Mouse (Mus musculus): ENCODE measurements around the gene Aldoart1. TPM values are rescaled to one million over a fixed set of nuclear protein-coding genes. Genes with fewer than 3 reads are reported as not detected.

Aldoart1 gene
- polyA plus RNA-seq (2015; fragmentation: Nextera tagmentation; extraction: Ambion mirVana), result not detected in 2 replicates

DNA sequence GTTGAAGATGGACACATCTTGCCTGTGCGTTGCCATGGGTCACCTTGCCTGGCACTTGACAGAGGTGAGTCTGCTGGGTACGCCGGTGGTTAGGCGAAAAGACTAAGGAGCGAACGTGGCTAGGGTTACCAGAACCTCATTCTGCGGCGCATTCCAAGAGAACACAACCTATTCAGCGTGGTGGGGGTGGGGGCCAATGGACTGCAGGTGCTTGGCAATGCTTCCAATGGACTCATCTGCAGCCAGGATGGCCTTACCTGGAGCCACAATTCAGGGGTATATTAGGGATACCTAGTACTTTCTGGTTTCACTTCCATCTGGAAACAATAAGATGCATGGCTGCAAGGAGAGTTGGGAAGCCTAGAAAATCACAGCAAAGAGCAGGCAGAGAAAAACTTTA, at the start of gene Aldoart1:
TSS of gene Aldoart1 (minus strand) at position 101 of the 400 bp plus-strand sequence.
- no peak for ATAC-seq (ENCODE audit: insufficient number of reproducible peaks, insufficient read depth, low FRiP score, low TSS enrichment, low read depth)

GRCm38 (mm10) chr4:72901566-72901965, 49.1 kb upstream of the Aldoart1 start:
- 61% methylated on average over 1 of the region's 1 CpGs for WGBS
- ATAC-seq (ENCODE audit: insufficient number of reproducible peaks, insufficient read depth, low FRiP score, low TSS enrichment, low read depth), result no peak
- no peak overlapping the region for H3K4me2 ChIP-seq

More for the DNA sequence above, at the start of gene Aldoart1:
- Histone ChIP-seq H3K36me3 (no peaks in the 10 kb centered on the region), H3K4me1 (no peaks in the 10 kb centered on the region), H3K9me3 (no peaks in the 10 kb centered on the region), H3K27ac (no peak within 1 kb of the TSS), H3K27me3 (no peaks in the 10 kb centered on the region), H3K4me3 (no peak within 1 kb of the TSS), H3K9ac (no peak within 1 kb of the TSS), H3K4me2 (no peak within 1 kb of the TSS)
- WGBS, result 91% methylated on average over 9 of the region's 9 CpGs

DNA sequence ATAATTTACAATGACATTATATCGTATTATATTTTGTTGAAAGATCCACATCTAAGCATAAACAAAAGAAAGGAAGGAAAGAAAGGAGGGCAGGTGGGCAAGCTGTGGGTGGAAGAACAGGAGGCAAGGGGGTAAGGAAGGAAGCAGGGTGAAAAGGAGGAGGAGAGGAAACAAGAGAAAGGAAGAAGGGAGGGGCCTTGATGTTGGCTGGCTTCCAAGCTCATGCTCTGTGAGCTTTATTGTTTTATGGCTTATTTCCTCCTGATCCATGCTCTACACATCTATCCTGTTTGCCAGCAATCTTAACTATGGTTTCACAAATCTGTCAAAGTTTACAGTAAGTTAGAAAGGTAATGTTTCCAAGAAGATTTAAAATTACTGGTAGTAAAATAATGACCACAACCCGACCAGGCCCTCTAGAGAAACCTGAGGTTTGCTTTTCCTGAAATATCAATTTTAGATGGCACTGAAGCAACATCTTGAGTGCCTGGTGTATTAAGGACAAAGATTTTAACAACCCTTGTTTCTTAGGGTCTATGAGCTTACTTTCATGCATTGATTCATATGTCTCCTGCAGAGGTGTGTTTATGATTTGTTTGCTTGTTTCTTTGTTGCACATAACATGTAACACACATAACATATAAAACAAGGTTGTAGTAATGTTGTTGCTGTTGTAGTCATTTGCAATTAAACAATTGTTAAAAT, 13.1 kb upstream of the Aldoart1 start:
- Histone ChIP-seq H3K4me1 (no peaks in the 10 kb centered on the region), H3K27me3 (no peaks in the 10 kb centered on the region), H3K4me3 (no peak overlapping the region), H3K4me2 (no peak overlapping the region), H3K9ac (no peak overlapping the region), H3K9me3 (no peaks in the 10 kb centered on the region), H3K27ac (no peak overlapping the region), H3K36me3 (no peaks in the 10 kb centered on the region)
- ATAC-seq (ENCODE audit: insufficient number of reproducible peaks, insufficient read depth, low FRiP score, low TSS enrichment, low read depth), result no peak
- 68% methylated on average over 2 of the region's 2 CpGs for WGBS

More at GRCm38 (mm10) chr4:72901566-72901965, 49.1 kb upstream of the Aldoart1 start:
- Histone ChIP-seq H3K9me3 (no peaks in the 10 kb centered on the region), H3K4me1 (no peaks in the 10 kb centered on the region), H3K27ac (no peak overlapping the region), H3K9ac (no peak overlapping the region), H3K27me3 (no peaks in the 10 kb centered on the region), H3K4me3 (no peak overlapping the region), H3K36me3 (no peaks in the 10 kb centered on the region)

- Histone ChIP-seq H3K4me2 (no peak overlapping the region), H3K27me3 (no peaks in the 10 kb centered on the region), H3K4me1 (no peaks in the 10 kb centered on the region), H3K36me3 (no peaks in the 10 kb centered on the region), H3K27ac (no peak overlapping the region), H3K4me3 (no peak overlapping the region), H3K9ac (no peak overlapping the region), H3K9me3 (no peaks in the 10 kb centered on the region)
- no peak for ATAC-seq (ENCODE audit: insufficient number of reproducible peaks, insufficient read depth, low FRiP score, low TSS enrichment, low read depth)
These were observed 8.2 kb downstream of the Aldoart1 start for GRCm38 (mm10) chr4:72844276-72844675.

- no peak overlapping the region for H3K4me3 ChIP-seq
- H3K36me3 ChIP-seq, result no peaks in the 10 kb centered on the region
- no peaks in the 10 kb centered on the region for H3K9me3 ChIP-seq
- no peak overlapping the region for H3K4me2 ChIP-seq
- no peak for ATAC-seq (ENCODE audit: insufficient number of reproducible peaks, insufficient read depth, low FRiP score, low TSS enrichment, low read depth)
- H3K27ac ChIP-seq, result no peak overlapping the region
- H3K9ac ChIP-seq, result no peak overlapping the region
- no peaks in the 10 kb centered on the region for H3K27me3 ChIP-seq
- no peaks in the 10 kb centered on the region for H3K4me1 ChIP-seq
These were observed 9.4 kb downstream of the Aldoart1 start for GRCm38 (mm10) chr4:72843025-72843424.

GRCm38 (mm10) chr4:72836430-72836829, 16.0 kb downstream of the Aldoart1 start:
- 65% methylated on average over 2 of the region's 2 CpGs for WGBS
- Histone ChIP-seq H3K27ac (no peak overlapping the region), H3K4me2 (no peak overlapping the region), H3K9ac (no peak overlapping the region), H3K4me1 (no peaks in the 10 kb centered on the region), H3K4me3 (no peak overlapping the region), H3K36me3 (no peaks in the 10 kb centered on the region), H3K9me3 (no peaks in the 10 kb centered on the region), H3K27me3 (no peaks in the 10 kb centered on the region)
- ATAC-seq (ENCODE audit: insufficient number of reproducible peaks, insufficient read depth, low FRiP score, low TSS enrichment, low read depth), result no peak

DNA sequence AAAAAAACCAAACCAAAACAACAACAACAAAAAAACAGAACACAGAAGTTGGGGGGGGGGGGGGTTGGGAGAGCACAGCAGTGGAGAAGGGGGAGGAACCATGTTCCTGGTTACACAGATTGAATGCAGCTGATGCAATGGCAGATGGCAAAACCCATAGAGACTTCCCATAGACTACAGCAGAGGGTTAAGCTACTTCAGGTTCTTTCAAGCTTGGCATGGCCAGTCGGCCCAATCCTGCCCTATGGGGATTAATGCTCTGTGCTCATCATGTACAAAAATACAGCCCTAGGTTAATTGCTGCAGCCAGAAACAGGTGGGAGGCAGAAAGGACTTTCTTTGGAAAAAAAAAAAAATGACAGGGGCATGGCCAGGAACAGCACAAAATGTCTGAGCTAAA, 17.0 kb downstream of the Aldoart1 start:
- H3K27ac ChIP-seq, result no peak overlapping the region
- WGBS, result 31% methylated on average over 1 of the region's 1 CpGs
- no peaks in the 10 kb centered on the region for H3K9me3 ChIP-seq
- H3K4me3 ChIP-seq, result no peak overlapping the region
- H3K4me2 ChIP-seq, result no peak overlapping the region
- no peaks in the 10 kb centered on the region for H3K4me1 ChIP-seq
- H3K36me3 ChIP-seq, result no peaks in the 10 kb centered on the region
- H3K27me3 ChIP-seq, result no peaks in the 10 kb centered on the region
- H3K9ac ChIP-seq, result no peak overlapping the region
- no peak for ATAC-seq (ENCODE audit: insufficient number of reproducible peaks, insufficient read depth, low FRiP score, low TSS enrichment, low read depth)

DNA sequence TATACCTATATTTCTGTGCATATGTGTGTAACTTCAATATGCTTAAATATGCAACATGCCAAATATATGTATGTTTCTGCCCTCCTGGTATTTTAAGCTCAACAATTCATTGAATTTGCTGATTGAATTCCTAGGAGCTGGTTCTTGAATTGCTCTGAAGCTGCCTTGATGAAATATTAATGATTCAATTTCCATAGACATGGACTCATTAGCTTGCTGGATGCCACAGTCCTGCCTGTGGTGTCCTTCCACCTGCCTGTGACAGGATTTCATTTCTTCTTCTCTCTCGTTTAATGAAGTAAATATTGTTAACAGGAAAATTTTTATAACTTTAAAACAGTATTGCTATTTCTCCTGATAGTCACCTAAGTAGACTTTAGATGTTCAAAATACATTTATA, 51.6 kb downstream of the Aldoart1 start:
- no peaks in the 10 kb centered on the region for H3K27me3 ChIP-seq
- no peak for ATAC-seq (ENCODE audit: insufficient number of reproducible peaks, insufficient read depth, low FRiP score, low TSS enrichment, low read depth)
- H3K9ac ChIP-seq, result no peak overlapping the region
- H3K4me1 ChIP-seq, result no peaks in the 10 kb centered on the region
- WGBS, result 74% methylated on average over 1 of the region's 1 CpGs
- H3K36me3 ChIP-seq, result no peaks in the 10 kb centered on the region
- no peak overlapping the region for H3K4me2 ChIP-seq
- no peak overlapping the region for H3K27ac ChIP-seq
- H3K9me3 ChIP-seq, result no peaks in the 10 kb centered on the region
- no peak overlapping the region for H3K4me3 ChIP-seq

All from embryonic facial prominence, embryonic 13.5 days (tissue).